ENCODE assay signal across 16 mouse cellular contexts in genomic region chr10:128043041-128043835, GRCm38 (mm10). TPM values are rescaled to one million over a fixed set of nuclear protein-coding genes. Genes with fewer than 3 reads are reported as not detected.
DNase-seq lines count a peak whose midpoint lies in the region; ATAC-seq and TF ChIP-seq lines count a peak whose summit lies in the region.
"Had no signal": no experiment of that assay in that cellular context is flagged by ENCODE, and none has a peak within 500 bp of the region (broad histone marks: within the 10 kb centered on the region; RNA-seq: fewer than 3 reads in every experiment).

No protein-coding gene starts in this region.

- peak overlapping the region; percentile 40 for H3K4me2 ChIP-seq in heart, embryonic 13.5 days
- H3K4me2 ChIP-seq in lung, embryonic 14.5 days = no peak overlapping the region
- no peak overlapping the region for H3K4me2 ChIP-seq in lung, postnatal 0 days (replicated peaks; ENCODE audit: low read depth, low read length)
- H3K4me2 ChIP-seq in embryonic facial prominence, embryonic 14.5 days (ENCODE audit: low read depth, low read length) = no peak overlapping the region
- H3K4me2 ChIP-seq: midbrain, embryonic 12.5 days had no signal

- no peaks in the 10 kb centered on the region for H3K9me3 ChIP-seq in heart, embryonic 13.5 days
- no peaks in the 10 kb centered on the region for H3K9me3 ChIP-seq in lung, embryonic 14.5 days (ENCODE audit: low read depth, low read length)
- H3K9me3 ChIP-seq in lung, postnatal 0 days (ENCODE audit: low read length) = no peaks in the 10 kb centered on the region
- H3K9me3 ChIP-seq in embryonic facial prominence, embryonic 14.5 days (ENCODE audit: control insufficient read depth, low read length) = no peaks in the 10 kb centered on the region
- H3K9me3 ChIP-seq: midbrain, embryonic 12.5 days had no signal

- H3K4me3 ChIP-seq in heart, embryonic 13.5 days = no peak overlapping the region
- H3K4me3 ChIP-seq in lung, embryonic 14.5 days (ENCODE audit: low read depth, low read length) = no peak overlapping the region
- H3K4me3 ChIP-seq in lung, postnatal 0 days (ENCODE audit: low read depth, low read length) = no peak overlapping the region
- no peak overlapping the region for H3K4me3 ChIP-seq in embryonic facial prominence, embryonic 14.5 days (ENCODE audit: low read depth, low read length)
- H3K4me3 ChIP-seq: midbrain, embryonic 12.5 days had no signal

- H3K27me3 ChIP-seq in heart, embryonic 13.5 days (replicated peaks) = no peaks in the 10 kb centered on the region
- H3K27me3 ChIP-seq in lung, embryonic 14.5 days (ENCODE audit: insufficient read depth, low read length) = no peaks in the 10 kb centered on the region
- H3K27me3 ChIP-seq in lung, postnatal 0 days (replicated peaks; ENCODE audit: insufficient read depth, low read length) = no peaks in the 10 kb centered on the region
- no peaks in the 10 kb centered on the region for H3K27me3 ChIP-seq in embryonic facial prominence, embryonic 14.5 days (replicated peaks; ENCODE audit: control insufficient read depth, insufficient read depth, low read length)
- H3K27me3 ChIP-seq: midbrain, embryonic 12.5 days had no signal

- peaks cover 99% of the 10 kb centered on the region for H3K36me3 ChIP-seq in heart, embryonic 13.5 days
- H3K36me3 ChIP-seq in lung, embryonic 14.5 days (ENCODE audit: insufficient read depth) = peaks cover 99% of the 10 kb centered on the region
- H3K36me3 ChIP-seq in lung, postnatal 0 days (ENCODE audit: insufficient read depth, low read length) = peaks cover 31% of the 10 kb centered on the region; the same call in 1 of the 2 replicates
- peaks cover 98% of the 10 kb centered on the region for H3K36me3 ChIP-seq in embryonic facial prominence, embryonic 14.5 days (ENCODE audit: control insufficient read depth, insufficient read depth, low read length)

- 48% methylated on average over 3 of the region's 3 CpGs for WGBS in heart, embryonic 13.5 days
- WGBS in lung, embryonic 14.5 days = 64% methylated on average over 3 of the region's 3 CpGs
- 54% methylated on average over 3 of the region's 3 CpGs for WGBS in lung, postnatal 0 days
- 65% methylated on average over 3 of the region's 3 CpGs for WGBS in embryonic facial prominence, embryonic 14.5 days

- H3K27ac ChIP-seq in heart, embryonic 13.5 days (replicated peaks) = peak overlapping the region; percentile 73
- H3K27ac ChIP-seq in lung, embryonic 14.5 days (ENCODE audit: low read depth) = peak overlapping the region; percentile 12; the same call in 1 of the 2 replicates
- no peak overlapping the region for H3K27ac ChIP-seq in lung, postnatal 0 days (ENCODE audit: low read length)
- H3K27ac ChIP-seq in embryonic facial prominence, embryonic 14.5 days (replicated peaks; ENCODE audit: low read depth, low read length) = no peak overlapping the region
- H3K27ac ChIP-seq: liver, embryonic 14.5 days; midbrain, embryonic 12.5 days had no signal

- no peak for ATAC-seq in heart, embryonic 13.5 days (ENCODE audit: extremely low read depth, insufficient number of reproducible peaks, low FRiP score, low TSS enrichment)
- ATAC-seq in lung, embryonic 14.5 days (ENCODE audit: insufficient read depth) = no peak
- ATAC-seq in lung, postnatal 0 days = no peak
- no peak for ATAC-seq in embryonic facial prominence, embryonic 14.5 days (ENCODE audit: low read depth)
- ATAC-seq: forebrain, embryonic 16.5 days had no signal

- no peak for TF ChIP-seq EP300 in lung, postnatal 0 days (IDR thresholded peaks at IDR 0.05)

- TF ChIP-seq CTCF in lung, embryonic 14.5 days (IDR thresholded peaks at IDR 0.05; ENCODE audit: low read depth) = no peak
- no peak for TF ChIP-seq CTCF in lung, postnatal 0 days (IDR thresholded peaks at IDR 0.05)

- intact Hi-C loops in heart, postnatal 25 days (cut with DNase I) = no loop called here

- H3K9ac ChIP-seq in heart, embryonic 13.5 days = peak overlapping the region; percentile 68
- peak overlapping the region; percentile 13; the same call in 1 of the 2 replicates for H3K9ac ChIP-seq in lung, embryonic 14.5 days
- H3K9ac ChIP-seq in lung, postnatal 0 days (replicated peaks; ENCODE audit: low read depth) = no peak overlapping the region
- H3K9ac ChIP-seq in embryonic facial prominence, embryonic 14.5 days (ENCODE audit: low read depth, low read length) = peak overlapping the region; percentile 38; the same call in 1 of the 2 replicates
- H3K9ac ChIP-seq: liver, embryonic 14.5 days; midbrain, embryonic 12.5 days had no signal

- no peak for DNase-seq in heart, postnatal 25 days (ENCODE audit: low spot score)
- no peak for DNase-seq in lung, embryonic 14.5 days
- DNase-seq in lung, postnatal 0 days (ENCODE audit: low spot score) = no peak
- no peak for DNase-seq in embryonic facial prominence, embryonic 14.5 days (ENCODE audit: low spot score)
- DNase-seq in thymus, postnatal 10 days (ENCODE audit: low spot score in 2 of 2) = peak; percentile 34 to 51
- no peak for DNase-seq in cerebellum, postnatal 14 days
- no peak for DNase-seq in frontal cortex, postnatal 25 days (ENCODE audit: low spot score in 2 of 2)
- DNase-seq: adrenal gland, adult 8-10 months; kidney, adult 11 months had no signal

- H3K4me1 ChIP-seq in heart, embryonic 13.5 days = peaks cover 72% of the 10 kb centered on the region
- H3K4me1 ChIP-seq in lung, embryonic 14.5 days (ENCODE audit: insufficient read depth) = peaks cover 2% of the 10 kb centered on the region
- peaks cover 7% of the 10 kb centered on the region; the same call in 1 of the 2 replicates for H3K4me1 ChIP-seq in lung, postnatal 0 days (ENCODE audit: insufficient read depth, low read depth, low read length)
- H3K4me1 ChIP-seq in embryonic facial prominence, embryonic 14.5 days (ENCODE audit: control insufficient read depth, insufficient read depth, low read length) = peaks cover 17% of the 10 kb centered on the region

RNA-seq across cellular contexts. Expression of gene Naca, which starts 7.9 kb away (rescaled TPM):
- 540 TPM in 2 replicates for polyA plus RNA-seq in heart, embryonic 13.5 days (2015; fragmentation: Nextera tagmentation; extraction: Ambion mirVana)
- total RNA-seq in heart, postnatal 25 days (2021) = 100 to 1,000 TPM; 502 to 533 TPM
- 921 and 936 TPM in 2 replicates for polyA plus RNA-seq in lung, embryonic 14.5 days (2014; fragmentation: Nextera tagmentation; extraction: Ambion mirVana)
- 445 and 456 TPM in 2 replicates for polyA plus RNA-seq in lung, postnatal 0 days (2015; fragmentation: Nextera tagmentation; extraction: Ambion mirVana)
- 847 and 859 TPM in 2 replicates for polyA plus RNA-seq in embryonic facial prominence, embryonic 14.5 days (2014; fragmentation: Nextera tagmentation; extraction: Ambion mirVana)

RNA-seq across cellular contexts. Expression of gene Ptges3, which starts 15.5 kb away (rescaled TPM):
- polyA plus RNA-seq in heart, embryonic 13.5 days (2015; fragmentation: Nextera tagmentation; extraction: Ambion mirVana) = 301 and 338 TPM in 2 replicates
- total RNA-seq in heart, postnatal 25 days (2021) = 10 to 100 TPM; 77.8 to 89.3 TPM
- 548 and 570 TPM in 2 replicates for polyA plus RNA-seq in lung, embryonic 14.5 days (2014; fragmentation: Nextera tagmentation; extraction: Ambion mirVana)
- polyA plus RNA-seq in lung, postnatal 0 days (2015; fragmentation: Nextera tagmentation; extraction: Ambion mirVana) = 239 and 259 TPM in 2 replicates
- 450 and 475 TPM in 2 replicates for polyA plus RNA-seq in embryonic facial prominence, embryonic 14.5 days (2014; fragmentation: Nextera tagmentation; extraction: Ambion mirVana)

RNA-seq across cellular contexts. Expression of gene Prim1, which starts 28.3 kb away (rescaled TPM):
- polyA plus RNA-seq in heart, embryonic 13.5 days (2015; fragmentation: Nextera tagmentation; extraction: Ambion mirVana) = 50.5 and 53.2 TPM in 2 replicates
- total RNA-seq in heart, postnatal 25 days (2021) = 1 to 10 TPM; 2.1 to 2.2 TPM
- 95.7 and 101 TPM in 2 replicates for polyA plus RNA-seq in lung, embryonic 14.5 days (2014; fragmentation: Nextera tagmentation; extraction: Ambion mirVana)
- 9.3 and 9.5 TPM in 2 replicates for polyA plus RNA-seq in lung, postnatal 0 days (2015; fragmentation: Nextera tagmentation; extraction: Ambion mirVana)
- 61.6 and 69.4 TPM in 2 replicates for polyA plus RNA-seq in embryonic facial prominence, embryonic 14.5 days (2014; fragmentation: Nextera tagmentation; extraction: Ambion mirVana)

RNA-seq across cellular contexts. Expression of gene Hsd17b6, which starts 35.8 kb away (rescaled TPM):
- not detected in 2 replicates for polyA plus RNA-seq in heart, embryonic 13.5 days (2015; fragmentation: Nextera tagmentation; extraction: Ambion mirVana)
- total RNA-seq in heart, postnatal 25 days (2021) = not detected
- not detected in 2 replicates for polyA plus RNA-seq in lung, embryonic 14.5 days (2014; fragmentation: Nextera tagmentation; extraction: Ambion mirVana)
- not detected in 2 replicates for polyA plus RNA-seq in lung, postnatal 0 days (2015; fragmentation: Nextera tagmentation; extraction: Ambion mirVana)
- polyA plus RNA-seq in embryonic facial prominence, embryonic 14.5 days (2014; fragmentation: Nextera tagmentation; extraction: Ambion mirVana) = 0.75 TPM in 1 of 2 replicates, not detected in the other
- total RNA-seq: layer of hippocampus, postnatal 10 days had no signal
- polyA plus RNA-seq: forebrain, embryonic 16.5 days; gonadal fat pad, adult 2 months; liver, embryonic 14.5 days; midbrain, embryonic 12.5 days; testis, adult 2 months had no signal

RNA-seq across cellular contexts. Expression of gene Atp5b, which starts 39.8 kb away (rescaled TPM):
- polyA plus RNA-seq in heart, embryonic 13.5 days (2015; fragmentation: Nextera tagmentation; extraction: Ambion mirVana) = 4,907 and 5,417 TPM in 2 replicates
- 1,000 to 10,000 TPM; 9,293 to 9,309 TPM for total RNA-seq in heart, postnatal 25 days (2021)
- polyA plus RNA-seq in lung, embryonic 14.5 days (2014; fragmentation: Nextera tagmentation; extraction: Ambion mirVana) = 2,183 and 2,273 TPM in 2 replicates
- 1,155 and 1,171 TPM in 2 replicates for polyA plus RNA-seq in lung, postnatal 0 days (2015; fragmentation: Nextera tagmentation; extraction: Ambion mirVana)
- polyA plus RNA-seq in embryonic facial prominence, embryonic 14.5 days (2014; fragmentation: Nextera tagmentation; extraction: Ambion mirVana) = 2,069 and 2,210 TPM in 2 replicates

Comparison
In these comparisons a context has a peak if more than half of its experiments do, and no peak if none do; other contexts are left out.
1. H3K27ac ChIP-seq: peak in heart, embryonic 13.5 days (single experiment) and lung, embryonic 14.5 days (single experiment); none in lung, postnatal 0 days (single experiment) and embryonic facial prominence, embryonic 14.5 days (single experiment).
2. DNase-seq: peak in thymus, postnatal 10 days (2 of 2); none in heart, postnatal 25 days (single experiment), lung, embryonic 14.5 days (single experiment), lung, postnatal 0 days (single experiment), embryonic facial prominence, embryonic 14.5 days (single experiment), cerebellum, postnatal 14 days (0 of 2) and frontal cortex, postnatal 25 days (0 of 2).